Mouse (Mus musculus): Measurements from ENCODE around the gene Nos2. TPM values are rescaled to one million over a fixed set of nuclear protein-coding genes. Genes with fewer than 3 reads are reported as not detected.
A peak's percentile ranks its signal among the peaks of the same experiment; 100 is the strongest.

Gene Nos2
- polyA plus RNA-seq (2014; fragmentation: Nextera tagmentation; extraction: Ambion mirVana), result 0.50 and 1.2 TPM in 2 replicates

DNA sequence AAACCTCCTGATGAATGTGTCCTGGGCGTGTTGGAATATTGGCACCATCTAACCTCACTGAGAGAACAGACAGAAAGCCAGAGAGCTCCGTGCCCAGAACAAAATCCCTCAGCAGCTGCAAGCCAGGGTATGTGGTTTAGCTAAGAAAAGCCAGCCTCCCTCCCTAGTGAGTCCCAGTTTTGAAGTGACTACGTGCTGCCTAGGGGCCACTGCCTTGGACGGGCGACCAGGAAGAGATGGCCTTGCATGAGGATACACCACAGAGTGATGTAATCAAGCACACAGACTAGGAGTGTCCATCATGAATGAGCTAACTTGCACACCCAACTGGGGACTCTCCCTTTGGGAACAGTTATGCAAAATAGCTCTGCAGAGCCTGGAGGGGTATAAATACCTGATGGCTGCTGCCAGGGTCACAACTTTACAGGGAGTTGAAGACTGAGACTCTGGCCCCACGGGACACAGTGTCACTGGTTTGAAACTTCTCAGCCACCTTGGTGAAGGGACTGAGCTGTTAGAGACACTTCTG is at the start of gene Nos2:
Gene Nos2 (plus strand): TSS at position 377 of the 529 bp plus-strand sequence.
- Histone ChIP-seq H3K36me3 (ENCODE audit: control insufficient read depth, insufficient read depth, low read length) (no peaks in the 10 kb centered on the region), H3K9me3 (replicated peaks; ENCODE audit: control insufficient read depth, low read length) (no peaks in the 10 kb centered on the region), H3K4me1 (ENCODE audit: control insufficient read depth, insufficient read depth, low read length) (0 out of 2 replicates have a peak, but pooled peaks cover 3% of the 10 kb centered on the region), H3K4me3 (ENCODE audit: low read depth, low read length) (no peak within 1 kb of the TSS), H3K4me2 (ENCODE audit: low read length) (no peak within 1 kb of the TSS), H3K27me3 (replicated peaks; ENCODE audit: control insufficient read depth, insufficient read depth, low read length) (peaks cover 31% of the 10 kb centered on the region), H3K27ac (ENCODE audit: low read depth, low read length) (no peak within 1 kb of the TSS), H3K9ac (ENCODE audit: low read length) (no peak within 1 kb of the TSS)
- ATAC-seq (no peak), DNase-seq (ENCODE audit: low spot score) (no peak)
- 57% methylated on average over 6 of the region's 6 CpGs for WGBS

DNA sequence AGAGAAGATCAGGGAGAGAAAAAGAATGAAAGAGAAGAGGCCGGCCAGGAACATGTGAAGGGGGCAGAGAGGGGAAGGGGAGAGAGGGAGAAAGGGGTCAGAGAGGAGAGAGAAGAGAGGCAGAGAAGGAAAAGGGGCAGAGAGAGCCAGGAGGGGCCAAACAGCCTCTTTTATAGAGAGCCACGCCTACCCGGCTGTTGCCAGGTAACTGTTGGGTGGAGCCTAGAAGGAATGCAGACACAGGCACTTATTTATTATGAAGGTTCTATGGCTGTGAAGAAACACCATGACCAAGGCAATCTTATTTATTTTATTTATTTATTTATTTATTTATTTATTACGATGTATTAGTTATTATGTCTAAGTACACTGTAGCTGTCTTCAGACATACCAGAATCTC is 49.7 kb upstream of the Nos2 start:
- Histone ChIP-seq H3K27ac (ENCODE audit: low read depth, low read length) (no peak overlapping the region), H3K4me1 (ENCODE audit: control insufficient read depth, insufficient read depth, low read length) (no peaks in the 10 kb centered on the region), H3K4me3 (ENCODE audit: low read depth, low read length) (no peak overlapping the region), H3K9me3 (replicated peaks; ENCODE audit: control insufficient read depth, low read length) (no peaks in the 10 kb centered on the region), H3K27me3 (replicated peaks; ENCODE audit: control insufficient read depth, insufficient read depth, low read length) (no peaks in the 10 kb centered on the region), H3K4me2 (ENCODE audit: low read length) (no peak overlapping the region), H3K36me3 (ENCODE audit: control insufficient read depth, insufficient read depth, low read length) (no peaks in the 10 kb centered on the region), H3K9ac (ENCODE audit: low read length) (no peak overlapping the region)
- ATAC-seq (no peak), DNase-seq (ENCODE audit: low spot score) (no peak)
- WGBS, result 80% methylated on average over 4 of the region's 4 CpGs

DNA sequence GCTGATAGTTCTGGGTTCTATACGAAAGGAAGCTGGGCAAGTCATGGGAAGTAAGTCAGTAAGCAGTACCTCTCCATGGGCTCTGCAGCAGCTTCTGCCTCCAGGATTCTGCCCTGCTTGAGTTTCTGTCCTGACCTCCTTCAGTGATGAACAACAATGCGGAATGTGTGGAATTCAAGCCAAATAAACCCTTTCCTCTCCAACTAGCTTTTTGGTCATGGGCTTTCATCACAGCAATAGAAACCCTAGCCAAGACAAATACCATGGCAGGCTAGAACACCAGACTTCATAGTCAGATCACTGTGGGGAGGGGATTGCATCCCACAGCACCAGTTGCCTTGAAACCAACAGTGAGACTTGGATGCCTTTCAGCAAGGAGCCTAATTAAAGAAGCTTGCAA is 47.8 kb upstream of the Nos2 start:
- Histone ChIP-seq H3K36me3 (ENCODE audit: control insufficient read depth, insufficient read depth, low read length) (no peaks in the 10 kb centered on the region), H3K9me3 (replicated peaks; ENCODE audit: control insufficient read depth, low read length) (no peaks in the 10 kb centered on the region), H3K4me2 (ENCODE audit: low read length) (no peak overlapping the region), H3K4me3 (ENCODE audit: low read depth, low read length) (no peak overlapping the region), H3K27ac (ENCODE audit: low read depth, low read length) (no peak overlapping the region), H3K9ac (ENCODE audit: low read length) (no peak overlapping the region), H3K27me3 (replicated peaks; ENCODE audit: control insufficient read depth, insufficient read depth, low read length) (no peaks in the 10 kb centered on the region), H3K4me1 (ENCODE audit: control insufficient read depth, insufficient read depth, low read length) (no peaks in the 10 kb centered on the region)
- ATAC-seq (no peak), DNase-seq (ENCODE audit: low spot score) (no peak)
- WGBS, result 61% methylated on average over 2 of the region's 2 CpGs

DNA sequence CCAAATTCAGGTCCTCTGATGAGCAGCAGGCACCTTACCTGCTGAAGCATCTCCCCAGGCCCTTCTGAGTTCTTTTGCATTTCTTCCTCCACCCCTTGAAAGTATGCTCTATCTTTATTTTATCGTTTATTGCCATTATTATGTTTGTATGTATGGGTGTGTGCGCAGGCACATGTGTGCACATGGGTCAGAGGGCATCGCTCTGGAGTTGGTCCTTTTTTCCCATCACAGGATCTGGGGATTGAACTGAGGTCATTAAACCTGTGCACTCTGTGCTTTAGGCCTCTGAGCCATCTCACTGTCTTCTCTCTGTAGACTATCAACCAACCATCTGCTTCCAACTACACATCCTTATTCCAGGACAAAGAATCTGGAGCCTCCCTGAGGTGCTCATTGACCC is 40.9 kb upstream of the Nos2 start:
- no peak overlapping the region for H3K4me3 ChIP-seq (ENCODE audit: low read depth, low read length)
- WGBS, result 97% methylated on average over 3 of the region's 3 CpGs

DNA sequence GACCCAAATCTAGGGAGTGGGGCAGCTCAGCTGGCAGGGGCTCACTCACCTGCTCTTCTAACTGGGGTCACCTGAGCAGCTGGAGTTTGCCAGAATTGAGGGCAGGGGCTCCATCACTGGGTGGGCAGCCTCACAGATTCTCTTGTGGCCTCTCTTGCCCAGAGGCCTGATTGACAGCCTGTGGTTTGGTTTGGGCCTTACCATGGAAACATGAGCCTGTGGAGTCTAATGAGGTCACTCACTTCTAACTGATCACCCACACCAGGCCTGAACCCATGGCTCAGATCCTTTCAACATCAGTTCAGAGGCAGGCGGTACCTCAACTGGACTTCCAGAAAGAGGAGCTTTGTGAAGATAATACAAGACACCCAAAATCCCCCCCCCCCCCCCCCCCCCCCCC is 33.9 kb upstream of the Nos2 start:
- peak; percentile 40; the same call in 1 of the 2 replicates for ATAC-seq
- no peak overlapping the region for H3K9ac ChIP-seq (ENCODE audit: low read length)

More for the DNA sequence above, 40.9 kb upstream of the Nos2 start:
- no peak overlapping the region for H3K27ac ChIP-seq (ENCODE audit: low read depth, low read length)
- no peaks in the 10 kb centered on the region for H3K9me3 ChIP-seq (replicated peaks; ENCODE audit: control insufficient read depth, low read length)
- no peaks in the 10 kb centered on the region for H3K27me3 ChIP-seq (replicated peaks; ENCODE audit: control insufficient read depth, insufficient read depth, low read length)
- no peaks in the 10 kb centered on the region for H3K4me1 ChIP-seq (ENCODE audit: control insufficient read depth, insufficient read depth, low read length)
- DNase-seq (ENCODE audit: low spot score), result no peak
- ATAC-seq, result no peak
- no peak overlapping the region for H3K9ac ChIP-seq (ENCODE audit: low read length)
- H3K4me2 ChIP-seq (ENCODE audit: low read length), result no peak overlapping the region
- no peaks in the 10 kb centered on the region for H3K36me3 ChIP-seq (ENCODE audit: control insufficient read depth, insufficient read depth, low read length)

DNA sequence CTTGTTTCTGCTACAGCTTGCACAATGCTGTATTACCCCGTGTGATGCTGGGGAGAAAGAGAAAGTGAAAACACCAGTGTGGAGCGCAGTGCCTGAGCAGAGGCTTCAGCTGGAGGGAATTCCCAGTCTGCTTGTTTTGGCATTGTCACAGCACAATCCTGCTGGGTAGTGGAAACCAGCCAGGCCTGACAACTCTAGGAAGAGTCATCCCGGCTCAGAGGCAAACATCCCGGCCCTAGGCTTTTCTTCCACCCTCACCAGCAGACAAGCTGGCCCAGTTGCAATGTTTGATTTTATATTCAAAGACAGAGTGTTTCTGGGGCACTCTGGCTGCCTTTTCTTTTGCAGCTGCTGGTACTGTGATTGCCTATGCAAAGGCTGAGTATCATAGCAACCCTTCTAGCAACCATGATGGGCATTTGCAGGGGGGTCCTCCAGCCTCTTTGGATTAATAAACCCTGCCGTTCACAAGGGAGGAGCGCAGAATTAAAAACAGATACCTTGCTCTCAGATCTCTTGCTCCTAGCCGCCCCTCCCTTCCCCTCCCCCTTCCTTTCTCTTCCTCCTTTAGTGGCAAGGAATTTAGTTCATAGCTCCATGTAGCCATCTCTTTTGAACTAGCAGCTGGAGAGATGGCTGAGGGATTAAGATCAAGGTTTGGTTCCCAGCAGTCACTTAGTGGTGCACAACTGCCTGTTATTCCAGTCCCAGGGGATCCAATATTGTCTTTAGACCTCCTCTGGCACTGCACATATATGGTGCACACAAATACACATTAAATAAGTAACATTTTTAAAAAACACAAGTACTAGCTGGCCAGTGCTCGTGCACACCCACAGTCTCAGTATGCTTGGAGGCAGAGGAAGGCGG is 33.2 kb upstream of the Nos2 start:
- H3K27me3 ChIP-seq (replicated peaks; ENCODE audit: control insufficient read depth, insufficient read depth, low read length), result no peaks in the 10 kb centered on the region
- H3K36me3 ChIP-seq (ENCODE audit: control insufficient read depth, insufficient read depth, low read length), result no peaks in the 10 kb centered on the region
- H3K4me3 ChIP-seq (ENCODE audit: low read depth, low read length), result no peak overlapping the region
- ATAC-seq, result peak; percentile 88
- peak; percentile 92 for DNase-seq (ENCODE audit: low spot score)
- peaks cover 12% of the 10 kb centered on the region; the same call in 1 of the 2 replicates for H3K4me1 ChIP-seq (ENCODE audit: control insufficient read depth, insufficient read depth, low read length)
- peak overlapping the region; percentile 6; the same call in 1 of the 2 replicates for H3K9ac ChIP-seq (ENCODE audit: low read length)
- peak overlapping the region; percentile 37 for H3K4me2 ChIP-seq (ENCODE audit: low read length)
- H3K27ac ChIP-seq (ENCODE audit: low read depth, low read length), result peak overlapping the region; percentile 79
- 15% methylated on average over 9 of the region's 9 CpGs for WGBS
- H3K9me3 ChIP-seq (replicated peaks; ENCODE audit: control insufficient read depth, low read length), result no peaks in the 10 kb centered on the region

More for the DNA sequence above, 33.9 kb upstream of the Nos2 start:
- no peaks in the 10 kb centered on the region for H3K27me3 ChIP-seq (replicated peaks; ENCODE audit: control insufficient read depth, insufficient read depth, low read length)
- peaks cover 12% of the 10 kb centered on the region; the same call in 1 of the 2 replicates for H3K4me1 ChIP-seq (ENCODE audit: control insufficient read depth, insufficient read depth, low read length)
- peak overlapping the region; percentile 79 for H3K27ac ChIP-seq (ENCODE audit: low read depth, low read length)
- DNase-seq (ENCODE audit: low spot score), result no peak
- WGBS, result 17% methylated on average over 1 of the region's 1 CpGs
- H3K9me3 ChIP-seq (replicated peaks; ENCODE audit: control insufficient read depth, low read length), result no peaks in the 10 kb centered on the region
- H3K4me3 ChIP-seq (ENCODE audit: low read depth, low read length), result no peak overlapping the region
- H3K36me3 ChIP-seq (ENCODE audit: control insufficient read depth, insufficient read depth, low read length), result no peaks in the 10 kb centered on the region
- H3K4me2 ChIP-seq (ENCODE audit: low read length), result peak overlapping the region; percentile 37; the same call in 1 of the 2 replicates

DNA sequence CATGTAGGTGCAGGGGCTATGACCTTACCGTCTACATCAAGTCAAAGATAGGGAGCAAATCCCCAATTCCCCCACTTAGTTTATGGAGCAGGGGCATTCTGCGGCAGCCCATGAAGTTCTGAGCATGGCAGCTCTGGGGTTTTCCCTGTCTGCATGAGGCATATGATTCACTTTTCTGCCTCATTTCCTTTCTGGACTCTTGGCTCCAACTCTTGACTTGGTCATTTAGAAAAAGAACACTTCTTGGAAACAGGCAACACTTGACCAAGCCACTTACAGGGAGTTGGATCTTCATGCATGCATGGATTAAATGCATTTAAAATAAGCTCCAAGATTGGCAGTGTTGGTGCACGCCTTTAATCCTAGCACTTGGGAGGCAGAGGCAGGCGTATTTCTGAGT is 31.4 kb upstream of the Nos2 start:
- Histone ChIP-seq H3K9me3 (replicated peaks; ENCODE audit: control insufficient read depth, low read length) (no peaks in the 10 kb centered on the region), H3K27ac (ENCODE audit: low read depth, low read length) (no peak overlapping the region), H3K4me3 (ENCODE audit: low read depth, low read length) (no peak overlapping the region), H3K4me1 (ENCODE audit: control insufficient read depth, insufficient read depth, low read length) (peaks cover 12% of the 10 kb centered on the region; the same call in 1 of the 2 replicates), H3K36me3 (ENCODE audit: control insufficient read depth, insufficient read depth, low read length) (no peaks in the 10 kb centered on the region), H3K9ac (ENCODE audit: low read length) (no peak overlapping the region), H3K27me3 (replicated peaks; ENCODE audit: control insufficient read depth, insufficient read depth, low read length) (no peaks in the 10 kb centered on the region), H3K4me2 (ENCODE audit: low read length) (no peak overlapping the region)
- DNase-seq (ENCODE audit: low spot score), result no peak
- no peak for ATAC-seq
- 95% methylated on average over 4 of the region's 4 CpGs for WGBS

DNA sequence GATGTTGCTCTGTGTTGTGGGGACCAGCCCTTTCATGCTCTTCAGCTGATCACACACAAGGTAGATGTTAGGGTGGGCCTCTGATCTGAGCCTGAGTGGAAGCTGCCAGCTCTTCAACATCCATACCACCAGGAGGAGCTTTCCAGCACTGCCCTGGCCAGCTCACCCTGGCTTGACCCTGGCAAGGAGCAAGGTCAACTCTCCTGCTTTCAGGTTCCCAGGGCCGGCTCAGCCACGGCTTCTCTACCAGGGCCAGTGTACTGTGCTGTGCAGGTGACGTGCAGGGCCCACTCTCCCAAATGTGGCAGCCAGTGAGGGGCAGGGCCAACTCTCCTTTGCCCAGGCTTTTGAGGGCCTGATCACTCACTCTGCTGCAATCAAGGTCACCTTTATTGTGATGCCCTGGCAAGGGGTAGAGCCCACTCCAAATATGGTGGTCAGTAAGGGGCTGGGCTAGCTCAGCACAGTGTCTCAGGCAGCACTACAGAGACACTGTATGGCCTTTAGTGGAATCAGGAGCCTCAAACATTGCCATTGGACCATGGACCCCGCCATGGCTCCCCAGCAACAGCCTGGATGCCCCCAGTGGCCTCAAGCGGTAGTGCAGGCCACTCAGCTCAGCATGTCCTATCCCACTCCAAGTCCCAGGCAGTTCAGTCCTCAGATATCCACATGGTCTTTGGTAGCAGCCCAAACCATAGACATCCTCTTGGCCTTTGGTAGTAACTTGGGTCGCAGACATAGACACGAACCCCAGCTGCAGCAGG is 24.0 kb upstream of the Nos2 start:
- DNase-seq (ENCODE audit: low spot score) (peak; percentile 6), ATAC-seq (no peak)
- Histone ChIP-seq H3K4me2 (ENCODE audit: low read length) (no peak overlapping the region), H3K4me3 (ENCODE audit: low read depth, low read length) (no peak overlapping the region), H3K9me3 (replicated peaks; ENCODE audit: control insufficient read depth, low read length) (no peaks in the 10 kb centered on the region), H3K36me3 (ENCODE audit: control insufficient read depth, insufficient read depth, low read length) (no peaks in the 10 kb centered on the region), H3K27me3 (replicated peaks; ENCODE audit: control insufficient read depth, insufficient read depth, low read length) (no peaks in the 10 kb centered on the region), H3K4me1 (ENCODE audit: control insufficient read depth, insufficient read depth, low read length) (no peaks in the 10 kb centered on the region), H3K27ac (ENCODE audit: low read depth, low read length) (no peak overlapping the region), H3K9ac (ENCODE audit: low read length) (no peak overlapping the region)
- WGBS, result 75% methylated on average over 7 of the region's 7 CpGs

All from forebrain, embryonic 14.5 days (tissue).